Mouse (Mus musculus) small intestine, adult 2 months (tissue): ENCODE measurements around the gene Pdlim4. TPM values are rescaled to one million over a fixed set of nuclear protein-coding genes. Genes with fewer than 3 reads are reported as not detected.

ENCODE experiments used
- polyA plus RNA-seq: library from polyadenylated mRNA; depleted of rRNA; stranded (reverse); fragments of >200 nt; gene quantifications from 2 replicates; pipeline ENCODE4 v1.2.3, GENCODE M21; 2012; rRNA removed

Pdlim4 gene
- polyA plus RNA-seq, 1 experiment, result 15.6 TPM

Other genes with a start within 250 kb of the Pdlim4 start
- gene Gm12216, start 209.8 kb downstream of the Pdlim4 start, polyA plus RNA-seq, result 5.8 and 12.4 TPM in 2 replicates
- 22.1 and 44.2 TPM in 2 replicates for gene Slc22a5, start 177.4 kb downstream of the Pdlim4 start, polyA plus RNA-seq
- 3.6 and 7.6 TPM in 2 replicates for gene Slc22a21, start 88.7 kb downstream of the Pdlim4 start, polyA plus RNA-seq
- 6.3 and 18.9 TPM in 2 replicates for gene Slc22a4, start 40.9 kb downstream of the Pdlim4 start, polyA plus RNA-seq
- gene P4ha2, start 31.1 kb upstream of the Pdlim4 start, polyA plus RNA-seq, result 1.5 and 1.8 TPM in 2 replicates
- 0.13 and 0.22 TPM in 2 replicates for gene Csf2, start 180.7 kb upstream of the Pdlim4 start, polyA plus RNA-seq
- not detected in 2 replicates for gene Il3, start 198.3 kb upstream of the Pdlim4 start, polyA plus RNA-seq
- 0.42 and 0.81 TPM in 2 replicates for gene Acsl6, start 234.8 kb upstream of the Pdlim4 start, polyA plus RNA-seq